Mouse (Mus musculus): Measurements from ENCODE around the gene Disp1. TPM values are rescaled to one million over a fixed set of nuclear protein-coding genes. Genes with fewer than 3 reads are reported as not detected.

The Disp1 gene
- polyA plus RNA-seq, 1 experiment from 2014 or later = 4.5 TPM

DNA sequence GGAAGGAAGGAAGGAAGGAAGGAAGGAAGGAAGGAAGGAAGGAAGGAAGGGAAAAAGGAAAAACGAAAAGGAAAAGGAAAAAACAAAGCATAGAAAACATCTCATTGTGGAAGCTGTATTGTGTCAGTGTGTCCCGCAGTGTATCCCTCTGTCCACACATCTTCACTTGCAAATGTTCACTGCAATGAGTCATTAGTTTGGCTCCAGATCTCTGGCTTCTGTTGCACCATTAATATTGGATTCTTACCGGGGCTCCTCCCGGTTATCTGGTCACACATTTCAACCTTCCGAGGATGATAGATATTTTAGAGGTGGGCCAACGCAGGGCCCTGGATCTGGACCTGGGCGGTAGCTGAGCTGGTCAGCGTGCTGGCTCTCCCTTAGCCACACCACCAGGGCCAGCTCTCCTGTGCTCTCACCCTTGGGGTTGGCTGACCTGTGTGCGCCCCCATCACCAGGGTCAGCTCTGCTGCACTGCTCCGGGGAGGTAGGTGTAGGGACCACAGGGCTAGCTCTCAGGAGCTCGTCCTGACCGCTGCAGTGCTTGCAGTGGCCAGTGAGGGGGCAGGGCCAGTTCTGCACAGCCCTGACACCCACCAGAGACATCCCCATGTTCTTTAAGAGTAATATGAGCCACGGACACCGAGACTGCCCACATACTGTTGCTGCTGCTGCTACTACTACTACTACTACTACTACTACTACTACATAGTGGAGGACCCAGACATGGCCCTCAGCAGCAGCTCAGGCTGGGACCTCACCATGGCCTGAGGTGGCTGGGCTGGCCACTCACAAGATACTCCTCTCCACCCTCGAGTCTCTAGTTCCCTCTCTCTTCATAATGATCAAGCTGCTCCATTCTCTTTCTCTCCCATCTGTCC is 104.1 kb downstream of the Disp1 start:
- no peak for ATAC-seq
- H3K4me1 ChIP-seq (replicated peaks; ENCODE audit: control insufficient read depth, insufficient read depth, low read length) = no peaks in the 10 kb centered on the region
- H3K36me3 ChIP-seq (ENCODE audit: control insufficient read depth, insufficient read depth) = no peaks in the 10 kb centered on the region
- 74% methylated on average over 15 of the region's 15 CpGs for WGBS
- TF ChIP-seq CTCF (IDR thresholded peaks at IDR 0.05; ENCODE audit: low read depth) = no peak
- H3K27me3 ChIP-seq (replicated peaks; ENCODE audit: control insufficient read depth, insufficient read depth, low read length) = no peaks in the 10 kb centered on the region
- no peak overlapping the region for H3K9ac ChIP-seq (ENCODE audit: low read depth, low read length)
- H3K27ac ChIP-seq (ENCODE audit: low read depth, low read length) = no peak overlapping the region
- H3K9me3 ChIP-seq (ENCODE audit: control insufficient read depth) = no peaks in the 10 kb centered on the region
- no peak overlapping the region for H3K4me2 ChIP-seq (replicated peaks; ENCODE audit: low read depth)
- no peak overlapping the region for H3K4me3 ChIP-seq (ENCODE audit: low read depth, low read length)

- no peaks in the 10 kb centered on the region for H3K27me3 ChIP-seq (replicated peaks; ENCODE audit: control insufficient read depth, insufficient read depth, low read length)
- H3K4me2 ChIP-seq (replicated peaks; ENCODE audit: low read depth) = no peak overlapping the region
- H3K9ac ChIP-seq (ENCODE audit: low read depth, low read length) = no peak overlapping the region
- no peak overlapping the region for H3K4me3 ChIP-seq (ENCODE audit: low read depth, low read length)
- 59% methylated on average over 10 of the region's 10 CpGs for WGBS
- TF ChIP-seq CTCF (IDR thresholded peaks at IDR 0.05; ENCODE audit: low read depth) = no peak
- no peaks in the 10 kb centered on the region for H3K4me1 ChIP-seq (replicated peaks; ENCODE audit: control insufficient read depth, insufficient read depth, low read length)
- ATAC-seq = no peak
- no peaks in the 10 kb centered on the region for H3K36me3 ChIP-seq (ENCODE audit: control insufficient read depth, insufficient read depth)
- no peaks in the 10 kb centered on the region for H3K9me3 ChIP-seq (ENCODE audit: control insufficient read depth)
- no peak overlapping the region for H3K27ac ChIP-seq (ENCODE audit: low read depth, low read length)
Measured at GRCm38 (mm10) chr1:183116441-183116840, 104.9 kb downstream of the Disp1 start.

GRCm38 (mm10) chr1:183115076-183115475 is 106.2 kb downstream of the Disp1 start:
- no peak for ATAC-seq
- TF ChIP-seq CTCF (IDR thresholded peaks at IDR 0.05; ENCODE audit: low read depth) = no peak
- no peaks in the 10 kb centered on the region for H3K9me3 ChIP-seq (ENCODE audit: control insufficient read depth)
- H3K27me3 ChIP-seq (replicated peaks; ENCODE audit: control insufficient read depth, insufficient read depth, low read length) = no peaks in the 10 kb centered on the region
- H3K9ac ChIP-seq (ENCODE audit: low read depth, low read length) = no peak overlapping the region
- no peak overlapping the region for H3K27ac ChIP-seq (ENCODE audit: low read depth, low read length)
- no peak overlapping the region for H3K4me2 ChIP-seq (replicated peaks; ENCODE audit: low read depth)
- H3K4me3 ChIP-seq (ENCODE audit: low read depth, low read length) = no peak overlapping the region
- no peaks in the 10 kb centered on the region for H3K36me3 ChIP-seq (ENCODE audit: control insufficient read depth, insufficient read depth)
- WGBS = 87% methylated on average over 7 of the region's 7 CpGs
- no peaks in the 10 kb centered on the region for H3K4me1 ChIP-seq (replicated peaks; ENCODE audit: control insufficient read depth, insufficient read depth, low read length)

DNA sequence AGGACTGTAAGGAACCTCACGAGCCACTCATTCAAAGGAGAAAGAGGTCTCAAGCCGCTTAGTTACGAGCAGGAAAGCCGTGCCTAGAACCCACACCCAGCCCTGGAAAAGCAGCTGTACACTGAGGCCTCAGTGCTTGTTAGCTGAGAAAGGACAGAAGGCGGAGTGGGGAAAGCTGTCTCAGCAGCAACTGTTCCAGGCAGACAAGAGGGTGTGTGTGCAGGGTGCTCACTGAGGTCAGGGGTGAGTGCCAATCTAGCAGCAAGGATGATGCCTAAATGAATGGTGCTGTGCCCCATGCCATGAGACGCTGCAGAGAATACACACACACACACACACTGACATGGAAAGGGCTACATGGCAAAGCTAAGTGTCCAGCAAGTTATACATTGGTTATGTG is 106.8 kb downstream of the Disp1 start:
- Histone ChIP-seq H3K27ac (ENCODE audit: low read depth, low read length) (no peak overlapping the region), H3K27me3 (replicated peaks; ENCODE audit: control insufficient read depth, insufficient read depth, low read length) (no peaks in the 10 kb centered on the region), H3K4me3 (ENCODE audit: low read depth, low read length) (no peak overlapping the region), H3K4me1 (replicated peaks; ENCODE audit: control insufficient read depth, insufficient read depth, low read length) (no peaks in the 10 kb centered on the region), H3K4me2 (replicated peaks; ENCODE audit: low read depth) (no peak overlapping the region), H3K9ac (ENCODE audit: low read depth, low read length) (no peak overlapping the region), H3K9me3 (ENCODE audit: control insufficient read depth) (no peaks in the 10 kb centered on the region), H3K36me3 (ENCODE audit: control insufficient read depth, insufficient read depth) (no peaks in the 10 kb centered on the region)
- ATAC-seq = no peak
- TF ChIP-seq CTCF (IDR thresholded peaks at IDR 0.05; ENCODE audit: low read depth) = no peak
- WGBS = 79% methylated on average over 6 of the region's 6 CpGs

DNA sequence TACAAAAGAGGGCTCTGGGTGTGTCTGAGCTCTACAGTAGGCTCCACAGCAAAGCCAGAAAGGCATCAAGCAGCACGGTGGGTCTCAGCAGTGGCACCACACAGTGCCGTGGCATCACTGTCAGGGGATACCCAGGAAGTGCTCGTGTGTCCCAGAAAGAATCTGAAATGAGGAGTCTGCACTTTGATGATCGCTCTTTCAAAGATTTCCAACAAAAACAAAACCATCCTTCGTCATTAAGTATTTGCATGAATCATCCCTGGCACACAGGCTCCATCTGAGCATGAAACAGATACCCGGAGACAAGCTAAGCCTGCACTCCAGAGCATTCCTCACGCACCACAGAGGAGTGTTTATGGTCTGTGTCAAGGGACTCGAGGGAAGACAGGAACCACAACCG is 107.8 kb downstream of the Disp1 start:
- Histone ChIP-seq H3K9me3 (ENCODE audit: control insufficient read depth) (no peaks in the 10 kb centered on the region), H3K4me1 (replicated peaks; ENCODE audit: control insufficient read depth, insufficient read depth, low read length) (no peaks in the 10 kb centered on the region), H3K27ac (ENCODE audit: low read depth, low read length) (no peak overlapping the region), H3K4me2 (replicated peaks; ENCODE audit: low read depth) (no peak overlapping the region), H3K36me3 (ENCODE audit: control insufficient read depth, insufficient read depth) (no peaks in the 10 kb centered on the region), H3K27me3 (replicated peaks; ENCODE audit: control insufficient read depth, insufficient read depth, low read length) (no peaks in the 10 kb centered on the region), H3K9ac (ENCODE audit: low read depth, low read length) (no peak overlapping the region), H3K4me3 (ENCODE audit: low read depth, low read length) (no peak overlapping the region)
- TF ChIP-seq CTCF (IDR thresholded peaks at IDR 0.05; ENCODE audit: low read depth) = no peak
- 52% methylated on average over 9 of the region's 9 CpGs for WGBS
- ATAC-seq = no peak

DNA sequence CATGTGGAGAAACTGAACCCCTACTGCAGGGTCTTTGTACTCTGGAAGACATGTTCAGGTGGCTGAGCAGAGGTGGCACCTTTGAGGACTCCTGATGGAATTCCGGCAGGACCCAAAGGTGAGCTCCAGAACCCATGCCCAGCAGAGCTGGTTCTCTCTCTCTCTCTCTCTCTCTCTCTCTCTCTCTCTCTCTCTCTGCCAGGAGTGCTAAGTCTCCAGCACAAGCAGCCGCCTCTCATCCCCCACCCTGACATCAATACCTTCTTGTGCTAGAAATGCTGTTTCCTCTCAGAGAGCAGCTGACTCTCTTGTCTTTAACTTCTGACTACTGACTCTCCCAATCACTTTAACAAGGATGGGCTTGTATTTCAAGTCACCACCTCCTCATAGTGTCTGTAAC is 113.8 kb downstream of the Disp1 start:
- no peak overlapping the region for H3K4me3 ChIP-seq (ENCODE audit: low read depth, low read length)
- no peaks in the 10 kb centered on the region for H3K4me1 ChIP-seq (replicated peaks; ENCODE audit: control insufficient read depth, insufficient read depth, low read length)
- ATAC-seq = no peak
- no peaks in the 10 kb centered on the region for H3K36me3 ChIP-seq (ENCODE audit: control insufficient read depth, insufficient read depth)
- H3K27ac ChIP-seq (ENCODE audit: low read depth, low read length) = no peak overlapping the region
- H3K4me2 ChIP-seq (replicated peaks; ENCODE audit: low read depth) = no peak overlapping the region
- 86% methylated on average over 2 of the region's 2 CpGs for WGBS
- no peaks in the 10 kb centered on the region for H3K27me3 ChIP-seq (replicated peaks; ENCODE audit: control insufficient read depth, insufficient read depth, low read length)
- no peak overlapping the region for H3K9ac ChIP-seq (ENCODE audit: low read depth, low read length)
- TF ChIP-seq CTCF (IDR thresholded peaks at IDR 0.05; ENCODE audit: low read depth) = no peak
- H3K9me3 ChIP-seq (ENCODE audit: control insufficient read depth) = no peaks in the 10 kb centered on the region
